Mouse (Mus musculus) spleen, adult 2 months (tissue): Measurements from ENCODE around the gene Tmem97.

ENCODE experiments used
- CTCF ChIP-seq: fragments of 200-500 bp; IDR thresholded peaks from 2 replicates; pipeline ENCODE4 v1.5.1; 2011; ENCODE audit warnings: mild to moderate bottlenecking, inconsistent platforms; ENCODE audit not compliant: insufficient read depth, insufficient read length, insufficient replicate concordance; ENCODE audit errors: extremely low read depth
- POLR2A ChIP-seq: fragments of 200-500 bp; IDR thresholded peaks from 2 replicates; pipeline ENCODE4 v1.6.1; 2011; ENCODE audit warnings: low read depth, low read length, inconsistent platforms

- TF ChIP-seq POLR2A (no peak), CTCF (no peak)
Measured at GRCm38 (mm10) chr11:78530001-78530400, 20.6 kb downstream of the Tmem97 start.
